Mouse (Mus musculus): ENCODE results near the gene Psmb5. TPM values are rescaled to one million over a fixed set of nuclear protein-coding genes. Genes with fewer than 3 reads are reported as not detected.

Gene Psmb5
- 435 and 451 TPM in 2 replicates for polyA plus RNA-seq (2015; fragmentation: Nextera tagmentation; extraction: Ambion mirVana)

GRCm38 (mm10) chr14:54617897-54618365 lies at the start of gene Psmb5:
TSS of gene Psmb5 (minus strand) at chr14:54618022.

GRCm38 (mm10) chr14:54641305-54641969 lies 23.6 kb upstream of the Psmb5 start, which contains the start of gene Cdh24:
TSS of gene Cdh24 (minus strand) at chr14:54641364.

DNA sequence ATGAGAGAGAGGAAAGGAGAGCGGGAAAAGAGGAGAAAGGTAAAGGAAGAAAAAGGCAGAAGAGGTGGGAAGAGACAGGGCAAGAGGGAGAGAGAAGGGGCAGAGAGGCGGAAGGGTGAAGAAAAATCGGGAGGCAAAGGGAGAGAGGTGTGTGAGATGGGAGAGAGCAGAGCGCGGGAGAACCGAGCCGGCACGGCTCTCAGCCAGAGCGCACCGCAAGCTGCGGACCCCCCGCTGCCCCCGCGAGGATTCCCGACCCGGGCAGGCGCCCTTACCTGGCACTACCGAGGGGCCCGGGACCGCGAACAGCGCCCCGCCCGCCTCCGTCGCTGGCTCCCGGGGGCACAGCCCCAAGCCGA lies 23.1 kb upstream of the Psmb5 start, which contains the start of gene Gm17606:
Gene Gm17606 (plus strand): TSS at position 7 of the 359 bp plus-strand sequence.

GRCm38 (mm10) chr14:54621133-54621532 lies 3.3 kb upstream of the Psmb5 start, which contains the start of gene Psmb11:
TSS of gene Psmb11 (plus strand) at chr14:54621433.

GRCm38 (mm10) chr14:54605752-54606321 lies 12.0 kb downstream of the Psmb5 start, which contains the start of gene 4931414P19Rik:
TSS of gene 4931414P19Rik (minus strand) at chr14:54605993.

DNA sequence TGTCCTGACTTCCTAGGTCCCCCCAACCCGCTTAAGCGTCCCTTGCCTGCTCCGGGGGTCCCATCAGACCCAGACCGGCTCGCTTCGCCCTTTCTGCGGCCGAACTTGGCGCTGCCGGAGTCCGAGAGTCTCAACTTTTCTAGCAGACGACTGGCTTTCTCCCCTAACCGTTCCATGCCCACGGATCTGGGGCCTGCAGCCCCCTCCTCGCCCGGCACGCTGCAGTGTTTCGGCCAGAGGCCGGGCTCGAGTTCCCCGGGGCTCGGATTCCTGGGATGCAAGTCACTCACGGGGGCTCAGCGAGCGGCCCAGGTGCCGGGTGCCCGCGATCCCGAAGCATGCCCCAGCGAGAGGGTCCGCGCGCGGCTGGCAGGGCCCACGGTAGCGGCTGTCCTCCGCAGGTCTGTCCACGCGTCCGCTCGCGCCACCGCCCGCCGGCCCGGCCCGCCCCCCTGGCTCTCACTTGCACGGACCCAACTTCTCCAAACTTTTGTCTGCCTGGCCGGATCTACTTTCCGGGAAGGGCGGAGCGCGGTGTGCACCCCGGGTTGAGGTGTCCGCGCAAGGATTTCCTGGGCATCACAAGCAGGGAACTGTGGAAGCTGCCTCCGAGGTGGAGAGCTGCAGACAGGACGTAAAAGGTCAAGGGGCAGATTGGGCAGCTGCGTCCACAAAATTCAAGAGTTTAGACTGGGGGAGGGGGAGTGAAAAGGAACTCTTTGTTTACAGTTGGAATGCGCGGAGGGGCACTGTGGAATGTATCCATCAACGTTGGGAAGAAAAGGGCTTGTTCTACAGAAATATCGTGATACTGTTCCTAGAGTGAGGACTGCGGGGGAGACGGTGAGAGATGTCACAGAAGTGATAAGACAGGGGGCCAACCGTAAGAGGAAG lies 40.5 kb downstream of the Psmb5 start, which contains the start of gene Ajuba:
Gene Ajuba (minus strand): TSS at position 470 of the 894 bp plus-strand sequence.

Small RNAs within 50 kb of the gene (microRNA-seq; reads per million reads assigned to microRNA genes)
- gene Mir686 (ENCODE audit: borderline replicate concordance, insufficient number of aligned reads) (not detected), gene Mir6948 (ENCODE audit: borderline replicate concordance, insufficient number of aligned reads) (not detected)

Other genes with a start within 250 kb of the Psmb5 start
- 5.4 and 5.6 TPM in 2 replicates for gene Slc7a7, start 200.2 kb downstream of the Psmb5 start, polyA plus RNA-seq (2015; fragmentation: Nextera tagmentation; extraction: Ambion mirVana)
- 384 and 418 TPM in 2 replicates for gene Mrpl52, start 191.1 kb downstream of the Psmb5 start, polyA plus RNA-seq (2015; fragmentation: Nextera tagmentation; extraction: Ambion mirVana)
- gene Mmp14, start 186.4 kb downstream of the Psmb5 start, polyA plus RNA-seq (2015; fragmentation: Nextera tagmentation; extraction: Ambion mirVana): 105 and 119 TPM in 2 replicates
- 44.9 and 74.5 TPM in 2 replicates for gene Lrp10, start 153.9 kb downstream of the Psmb5 start, polyA plus RNA-seq (2015; fragmentation: Nextera tagmentation; extraction: Ambion mirVana)
- gene Rem2, start 141.9 kb downstream of the Psmb5 start, polyA plus RNA-seq (2015; fragmentation: Nextera tagmentation; extraction: Ambion mirVana): 1.4 and 2.5 TPM in 2 replicates
- 27.4 and 39.2 TPM in 2 replicates for gene Prmt5, start 100.5 kb downstream of the Psmb5 start, polyA plus RNA-seq (2015; fragmentation: Nextera tagmentation; extraction: Ambion mirVana)
- 36.1 and 74.7 TPM in 2 replicates for gene Haus4, start 63.4 kb downstream of the Psmb5 start, polyA plus RNA-seq (2015; fragmentation: Nextera tagmentation; extraction: Ambion mirVana)
- 14.2 and 19.9 TPM in 2 replicates for gene Ajuba, start 40.5 kb downstream of the Psmb5 start, polyA plus RNA-seq (2015; fragmentation: Nextera tagmentation; extraction: Ambion mirVana)
- 3.4 and 3.5 TPM in 2 replicates for gene 4931414P19Rik, start 12.0 kb downstream of the Psmb5 start, polyA plus RNA-seq (2015; fragmentation: Nextera tagmentation; extraction: Ambion mirVana)
- gene Psmb11, start 3.4 kb upstream of the Psmb5 start, polyA plus RNA-seq (2015; fragmentation: Nextera tagmentation; extraction: Ambion mirVana): 0.03 TPM in 1 of 2 replicates, not detected in the other
- gene Gm17606, start 22.9 kb upstream of the Psmb5 start, polyA plus RNA-seq (2015; fragmentation: Nextera tagmentation; extraction: Ambion mirVana): not detected in 2 replicates
- 0.80 and 0.84 TPM in 2 replicates for gene Cdh24, start 23.3 kb upstream of the Psmb5 start, polyA plus RNA-seq (2015; fragmentation: Nextera tagmentation; extraction: Ambion mirVana)
- gene 1700123O20Rik, start 68.2 kb upstream of the Psmb5 start, polyA plus RNA-seq (2015; fragmentation: Nextera tagmentation; extraction: Ambion mirVana): 88.8 and 106 TPM in 2 replicates
- gene Acin1, start 68.9 kb upstream of the Psmb5 start, polyA plus RNA-seq (2015; fragmentation: Nextera tagmentation; extraction: Ambion mirVana): 49.4 and 65.2 TPM in 2 replicates
- gene Gm29776, start 80.8 kb upstream of the Psmb5 start, polyA plus RNA-seq (2015; fragmentation: Nextera tagmentation; extraction: Ambion mirVana): 0.11 and 0.19 TPM in 2 replicates
- 0.77 and 1.2 TPM in 2 replicates for gene Cebpe, start 94.2 kb upstream of the Psmb5 start, polyA plus RNA-seq (2015; fragmentation: Nextera tagmentation; extraction: Ambion mirVana)
- gene Slc7a8, start 163.9 kb upstream of the Psmb5 start, polyA plus RNA-seq (2015; fragmentation: Nextera tagmentation; extraction: Ambion mirVana): 16.5 and 30.8 TPM in 2 replicates
- 1.1 and 1.5 TPM in 2 replicates for gene Rnf212b, start 196.1 kb upstream of the Psmb5 start, polyA plus RNA-seq (2015; fragmentation: Nextera tagmentation; extraction: Ambion mirVana)